Mouse (Mus musculus) liver, adult 2 months (tissue): Measurements from ENCODE around the gene Lrcol1. TPM values are rescaled to one million over a fixed set of nuclear protein-coding genes. Genes with fewer than 3 reads are reported as not detected.

Experiments used
- DNase-seq: peaks from one replicate; pipeline ENCODE4 v3.0.0-alpha.2; 2011; ENCODE audit warnings: low read depth, low spot score; ENCODE audit errors: extremely low read depth
- H3K27ac ChIP-seq: fragments of 200-500 bp; replicated peaks from 2 replicates; pipeline ENCODE4 v1.5.1; 2012; ENCODE audit warnings: low read depth, mild to moderate bottlenecking, control low read depth, inconsistent platforms, low read length; ENCODE audit not compliant: insufficient read depth
- H3K27me3 ChIP-seq: fragments of 200-500 bp; 2 replicates; pipeline ENCODE4 v1.6.1; 2012; ENCODE audit warnings: mild to moderate bottlenecking, moderate library complexity, low read length, inconsistent platforms; ENCODE audit not compliant: control insufficient read depth, insufficient read depth
- H3K36me3 ChIP-seq: fragments of 200-500 bp; 2 replicates; pipeline ENCODE4 v1.6.1; 2012; ENCODE audit warnings: low read length, inconsistent platforms; ENCODE audit not compliant: control insufficient read depth, insufficient read depth
- H3K4me1 ChIP-seq: fragments of 200-500 bp; 2 replicates; pipeline ENCODE4 v1.6.1; 2011; ENCODE audit warnings: low read length; ENCODE audit not compliant: control insufficient read depth, insufficient read depth
- H3K4me3 ChIP-seq: fragments of 200-500 bp; 2 replicates; pipeline ENCODE4 v1.5.1; 2011; ENCODE audit warnings: low read depth, mild to moderate bottlenecking, control low read depth, low read length, moderate library complexity; ENCODE audit not compliant: insufficient read depth
- H3K79me2 ChIP-seq: fragments of 200-500 bp; 2 replicates; pipeline ENCODE4 v1.6.1; 2012; ENCODE audit warnings: inconsistent platforms, mild to moderate bottlenecking, low read length, moderate library complexity; ENCODE audit not compliant: control insufficient read depth, insufficient read depth
- H3K9ac ChIP-seq: fragments of 200-500 bp; 2 replicates; pipeline ENCODE4 v1.6.1; 2012; ENCODE audit warnings: low read depth, mild to moderate bottlenecking, control low read depth, inconsistent platforms, low read length
- CTCF ChIP-seq: fragments of 200-500 bp; IDR thresholded peaks from 2 replicates; pipeline ENCODE4 v1.5.1; 2011; ENCODE audit warnings: low read depth, low read length, control low read depth
- POLR2A ChIP-seq: fragments of 200-500 bp; IDR thresholded peaks from 2 replicates; pipeline ENCODE4 v1.6.1; 2011; ENCODE audit warnings: low read length, control low read depth; ENCODE audit not compliant: insufficient read depth; ENCODE audit errors: extremely low read depth
- WGBS: fragments of 180-500 bp; shearing (Covaris S2); methylation state at CpG from one replicate; pipeline ENCODE4 v1.1.7; 2018; 5-methylcytosine and 5-hydroxymethylcytosine counted together
- polyA plus RNA-seq: library from polyadenylated mRNA; depleted of rRNA; stranded (reverse); fragments of >200 nt; gene quantifications from 2 replicates; pipeline ENCODE4 v1.2.3, GENCODE M21; 2012
- total RNA-seq: library from RNA; depleted of rRNA; stranded (reverse); fragments of >200 nt; gene quantifications from 2 replicates; pipeline ENCODE4 v1.2.3, GENCODE M21; 2014

Lrcol1 gene
- total and polyA plus RNA-seq, 2 experiments = not detected

DNA sequence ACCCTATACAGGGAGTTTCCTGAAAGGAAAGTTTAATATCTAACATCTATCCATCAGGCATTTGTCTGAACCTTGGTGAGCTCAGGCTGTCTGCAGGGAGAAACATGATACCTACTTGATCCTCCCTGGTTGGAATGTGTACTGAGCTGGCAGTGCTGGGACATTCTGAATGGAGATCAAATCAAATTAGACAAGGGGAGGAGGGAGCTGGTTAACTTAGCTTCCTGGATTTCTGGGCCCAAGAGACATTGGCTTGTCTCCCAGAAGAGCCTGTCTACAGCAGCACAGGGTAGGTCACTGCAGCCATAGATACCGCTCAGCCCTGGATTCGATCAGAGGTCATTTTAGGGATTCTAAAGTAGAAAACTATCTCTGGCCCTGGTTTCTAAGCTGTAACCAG lies 5.7 kb upstream of the Lrcol1 start:
- Histone ChIP-seq H3K27me3 (peaks cover 11% of the 10 kb centered on the region), H3K79me2 (no peaks in the 10 kb centered on the region), H3K27ac (no peak overlapping the region), H3K4me1 (0 out of 2 replicates have a peak, but pooled peaks cover 5% of the 10 kb centered on the region), H3K36me3 (no peaks in the 10 kb centered on the region), H3K9ac (no peak overlapping the region), H3K4me3 (no peak overlapping the region)
- WGBS = 29% methylated on average over 2 of the region's 2 CpGs
- no peak for TF ChIP-seq POLR2A
- TF ChIP-seq CTCF = no peak
- no peak for DNase-seq

DNA sequence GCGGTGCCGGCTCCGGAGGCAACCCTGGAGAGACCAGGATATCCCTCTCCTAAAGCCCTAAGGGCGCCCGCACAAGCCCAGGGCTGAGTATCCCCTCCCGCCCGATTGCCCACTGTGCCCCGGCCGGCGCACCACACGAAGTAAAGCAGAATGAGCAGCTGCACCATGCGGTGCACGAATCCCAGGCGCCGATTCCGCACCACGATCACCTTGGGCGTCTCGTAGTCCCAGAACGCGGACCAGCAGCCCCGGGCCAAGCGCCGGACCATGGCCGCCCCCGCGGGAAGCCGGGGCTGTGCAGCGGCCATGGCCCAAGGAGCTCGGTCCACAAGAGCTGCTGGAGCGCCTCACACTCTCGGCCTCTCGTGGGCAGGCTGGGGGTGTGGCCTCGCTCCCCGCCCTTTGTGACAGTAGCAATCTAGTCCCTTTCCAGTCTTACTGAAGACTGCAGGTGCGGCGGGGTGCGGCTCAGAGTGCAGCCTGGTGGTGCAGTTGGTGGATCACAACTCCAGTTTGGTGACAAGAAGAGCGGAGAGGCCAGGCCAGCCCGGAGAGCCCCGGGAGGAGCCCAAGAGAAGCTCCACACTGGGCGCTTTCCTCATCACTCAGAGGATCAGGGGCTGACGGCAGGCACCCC lies 1.8 kb upstream of the Lrcol1 start, which contains the start of gene P2rx2:
Gene P2rx2 (minus strand): TSS at position 565 of the 637 bp plus-strand sequence.
- WGBS = 3% methylated on average over 43 of the region's 43 CpGs

DNA sequence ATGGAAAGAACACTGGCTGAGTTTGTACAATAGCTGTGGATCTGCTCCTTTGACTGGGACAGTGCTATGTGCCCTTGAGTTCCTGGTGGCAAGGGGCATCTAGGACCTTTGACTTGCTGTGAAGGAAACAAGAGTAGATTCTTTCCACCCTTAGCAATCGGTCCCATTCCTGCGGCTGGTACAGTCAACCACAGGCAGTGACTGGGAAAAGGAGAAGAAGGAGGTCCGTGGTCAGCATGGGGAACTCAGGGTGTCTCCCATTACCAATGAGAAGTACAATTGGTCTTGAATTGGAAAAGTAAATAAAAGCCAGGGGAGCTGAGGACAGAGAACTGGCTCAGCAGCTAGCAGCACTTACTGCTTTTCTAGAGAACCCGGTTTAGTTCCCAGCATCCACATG lies 1.0 kb downstream of the Lrcol1 start:
- no peak overlapping the region for H3K9ac ChIP-seq
- no peaks in the 10 kb centered on the region for H3K79me2 ChIP-seq
- 0 out of 2 replicates have a peak, but pooled peaks cover 5% of the 10 kb centered on the region for H3K4me1 ChIP-seq
- no peak overlapping the region for H3K27ac ChIP-seq
- DNase-seq = no peak
- no peaks in the 10 kb centered on the region for H3K36me3 ChIP-seq
- H3K4me3 ChIP-seq = no peak overlapping the region
- no peak for TF ChIP-seq CTCF
- TF ChIP-seq POLR2A = no peak
- WGBS = 76% methylated on average over 4 of the region's 4 CpGs
- H3K27me3 ChIP-seq = peaks cover 11% of the 10 kb centered on the region

More for the DNA sequence above, 1.8 kb upstream of the Lrcol1 start, which contains the start of gene P2rx2:
- Histone ChIP-seq H3K27me3 (peaks cover 11% of the 10 kb centered on the region), H3K79me2 (no peaks in the 10 kb centered on the region), H3K36me3 (no peaks in the 10 kb centered on the region), H3K4me3 (peak within 1 kb of the TSS; percentile 33; the same call in 1 of the 2 replicates), H3K27ac (no peak within 1 kb of the TSS), H3K4me1 (0 out of 2 replicates have a peak, but pooled peaks cover 5% of the 10 kb centered on the region), H3K9ac (peak within 1 kb of the TSS; percentile 38)
- peak; percentile 9 for DNase-seq
- TF ChIP-seq POLR2A = no peak
- no peak for TF ChIP-seq CTCF

DNA sequence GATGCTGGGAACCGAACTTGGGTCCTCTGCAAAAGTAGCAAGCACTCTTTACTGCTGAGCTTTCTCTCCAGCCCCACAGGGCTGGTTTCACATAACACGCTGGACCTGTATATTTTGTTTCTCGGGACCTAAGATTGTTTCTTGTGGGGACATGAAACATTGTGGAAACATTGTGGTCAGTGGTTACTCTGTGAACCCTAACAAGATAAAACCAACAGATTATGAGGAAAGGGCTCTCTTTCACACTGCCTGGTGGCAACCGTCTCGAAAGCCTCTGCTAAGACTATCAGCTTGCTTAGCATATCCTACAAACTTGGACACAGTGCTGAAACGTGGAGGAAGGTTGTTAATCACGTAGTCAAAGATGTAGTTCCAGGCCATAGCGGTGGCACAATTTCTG lies 2.5 kb downstream of the Lrcol1 start:
- 0 out of 2 replicates have a peak, but pooled peaks cover 5% of the 10 kb centered on the region for H3K4me1 ChIP-seq
- 84% methylated on average over 8 of the region's 8 CpGs for WGBS
- TF ChIP-seq CTCF = no peak
- TF ChIP-seq POLR2A = no peak
- no peak overlapping the region for H3K4me3 ChIP-seq
- H3K36me3 ChIP-seq = no peaks in the 10 kb centered on the region
- H3K79me2 ChIP-seq = no peaks in the 10 kb centered on the region
- H3K27me3 ChIP-seq = peaks cover 8% of the 10 kb centered on the region
- DNase-seq = no peak
- no peak overlapping the region for H3K27ac ChIP-seq
- H3K9ac ChIP-seq = no peak overlapping the region

DNA sequence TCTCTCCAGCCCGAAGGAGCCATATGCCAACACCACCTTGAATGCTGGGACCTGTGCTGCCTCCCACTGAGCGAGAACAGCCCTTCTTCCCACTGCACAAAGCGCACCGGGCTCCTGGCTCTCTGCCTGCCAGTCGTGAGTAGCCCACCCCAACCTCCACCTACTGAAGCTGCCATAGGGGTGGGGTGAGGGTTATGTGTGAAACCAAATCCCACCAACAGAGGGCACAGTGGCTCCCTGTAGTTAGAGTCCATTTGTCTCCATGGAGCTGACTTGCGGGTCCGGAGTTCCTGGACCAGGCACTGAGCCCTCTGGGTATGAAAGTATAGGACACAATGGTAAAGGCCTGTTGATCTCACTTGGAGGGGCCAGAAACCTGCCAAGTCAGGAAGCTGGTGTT lies 10.2 kb downstream of the Lrcol1 start:
- Histone ChIP-seq H3K27me3 (0 out of 2 replicates have a peak, but pooled peaks cover 6% of the 10 kb centered on the region), H3K4me1 (no peaks in the 10 kb centered on the region), H3K9ac (no peak overlapping the region), H3K79me2 (no peaks in the 10 kb centered on the region), H3K4me3 (no peak overlapping the region), H3K36me3 (no peaks in the 10 kb centered on the region), H3K27ac (no peak overlapping the region)
- 20% methylated on average over 7 of the region's 7 CpGs for WGBS
- no peak for DNase-seq
- TF ChIP-seq POLR2A = no peak
- TF ChIP-seq CTCF = peak; percentile 59

DNA sequence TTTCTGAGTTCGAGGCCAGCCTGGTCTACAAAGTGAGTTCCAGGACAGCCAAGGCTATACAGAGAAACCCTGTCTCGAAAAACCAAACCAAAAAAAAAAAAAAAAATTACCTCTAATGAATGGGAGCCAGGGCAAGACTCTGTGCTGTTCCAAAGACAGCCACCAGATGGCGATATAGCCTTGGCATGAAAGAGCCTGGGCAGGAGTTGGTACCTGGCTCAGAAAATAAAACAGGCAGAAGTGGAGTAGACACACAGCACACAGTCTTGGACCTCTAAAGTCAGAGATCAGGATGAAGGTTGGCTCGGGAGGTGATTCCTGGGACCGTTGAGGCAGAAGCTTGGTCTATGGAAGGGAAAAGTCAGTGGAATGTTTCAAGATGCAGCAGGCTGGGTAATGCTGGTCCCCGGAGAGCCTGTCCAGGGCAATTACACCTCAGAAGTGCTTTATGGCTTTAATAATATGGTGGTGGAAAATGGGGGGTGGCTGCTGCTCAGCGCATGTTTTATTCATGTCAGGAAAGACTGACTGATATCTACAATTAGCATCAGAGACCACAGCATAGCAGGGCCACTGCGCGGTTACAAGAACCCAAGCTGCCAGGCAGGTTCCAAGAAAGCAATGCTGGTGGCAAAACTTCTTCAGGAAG lies 13.1 kb downstream of the Lrcol1 start:
- Histone ChIP-seq H3K27ac (no peak overlapping the region), H3K4me1 (no peaks in the 10 kb centered on the region), H3K36me3 (no peaks in the 10 kb centered on the region), H3K4me3 (no peak overlapping the region), H3K79me2 (no peaks in the 10 kb centered on the region), H3K9ac (no peak overlapping the region), H3K27me3 (0 out of 2 replicates have a peak, but pooled peaks cover 6% of the 10 kb centered on the region)
- DNase-seq = peak; percentile 43
- WGBS = 40% methylated on average over 9 of the region's 9 CpGs
- TF ChIP-seq CTCF = peak; percentile 76
- no peak for TF ChIP-seq POLR2A
